Mouse (Mus musculus) layer of hippocampus, adult 2 months (tissue): ENCODE measurements around the gene Pmp22. TPM values are rescaled to one million over a fixed set of nuclear protein-coding genes. Genes with fewer than 3 reads are reported as not detected.

Experiments used
- DNase-seq, 2 experiments: peaks; one replicate each; pipeline ENCODE4 v3.0.0; 2022; ENCODE audit warnings: low spot score in 2 of 2
- H3K27ac ChIP-seq: fragments of 200-600 bp; 2 replicates; pipeline ENCODE4 v1.8.1; 2022
- H3K4me3 ChIP-seq: fragments of 200-600 bp; 2 replicates; pipeline ENCODE4 v1.8.1; 2022; ENCODE audit warnings: mild to moderate bottlenecking
- CTCF ChIP-seq: fragments of 200-600 bp; conservative IDR thresholded peaks from 2 replicates; pipeline ENCODE4 v1.8.1; 2022; ENCODE audit warnings: antibody characterized with exemption, mild to moderate bottlenecking, moderate library complexity
- total RNA-seq, 2 experiments: library from RNA; stranded (reverse); gene quantifications; 2 replicates each; pipeline ENCODE4 v1.2.3; 2021

The Pmp22 gene
- total RNA-seq, 2 experiments from 2014 or later: 17.9 to 21.4 TPM

DNA sequence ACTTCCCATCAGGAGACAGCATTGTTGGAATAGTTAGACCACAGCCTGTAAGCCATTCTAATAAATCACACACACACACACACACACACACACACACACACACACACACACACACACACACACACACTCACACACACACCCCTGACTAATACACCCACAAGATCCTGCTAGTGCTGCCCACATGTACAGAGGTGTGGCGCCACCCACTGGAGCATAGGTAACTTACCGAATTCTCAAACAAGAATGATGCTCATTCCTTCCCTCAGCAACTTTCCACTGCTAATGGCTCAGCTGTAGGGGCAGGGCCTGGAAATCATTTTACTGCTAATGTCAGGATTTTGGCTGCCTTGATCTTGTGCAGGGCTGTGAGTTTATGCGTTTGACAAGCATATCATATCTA, 46.5 kb downstream of the Pmp22 start:
- Histone ChIP-seq H3K27ac (no peak overlapping the region), H3K4me3 (no peak overlapping the region)
- TF ChIP-seq CTCF: peak; percentile 48
- DNase-seq: no peak

DNA sequence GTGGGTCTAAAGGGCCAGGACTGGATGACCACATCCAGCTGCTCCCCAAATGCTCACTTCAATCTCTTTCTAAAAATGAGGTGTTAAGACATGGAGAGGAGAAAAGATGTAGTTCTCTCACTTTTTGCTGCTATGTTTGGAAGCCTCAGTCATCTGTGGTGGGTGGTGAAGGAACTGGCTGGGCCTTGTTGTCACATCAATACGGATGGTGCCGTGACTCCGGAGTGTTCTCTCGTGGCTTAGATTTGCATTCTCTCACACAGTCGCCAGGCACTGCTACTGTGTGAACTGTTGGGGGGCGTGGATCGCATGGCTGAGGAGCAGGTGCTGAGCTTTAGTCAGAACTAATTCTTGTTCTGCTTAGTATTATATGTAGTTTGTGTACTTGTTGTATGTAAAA, 47.6 kb downstream of the Pmp22 start:
- no peak for TF ChIP-seq CTCF
- no peak overlapping the region for H3K27ac ChIP-seq
- H3K4me3 ChIP-seq: no peak overlapping the region
- no peak for DNase-seq

GRCm38 (mm10) chr11:63180262-63181101, 51.7 kb downstream of the Pmp22 start:
- TF ChIP-seq CTCF: no peak
- Histone ChIP-seq H3K27ac (no peak overlapping the region), H3K4me3 (no peak overlapping the region)
- no peak for DNase-seq

DNA sequence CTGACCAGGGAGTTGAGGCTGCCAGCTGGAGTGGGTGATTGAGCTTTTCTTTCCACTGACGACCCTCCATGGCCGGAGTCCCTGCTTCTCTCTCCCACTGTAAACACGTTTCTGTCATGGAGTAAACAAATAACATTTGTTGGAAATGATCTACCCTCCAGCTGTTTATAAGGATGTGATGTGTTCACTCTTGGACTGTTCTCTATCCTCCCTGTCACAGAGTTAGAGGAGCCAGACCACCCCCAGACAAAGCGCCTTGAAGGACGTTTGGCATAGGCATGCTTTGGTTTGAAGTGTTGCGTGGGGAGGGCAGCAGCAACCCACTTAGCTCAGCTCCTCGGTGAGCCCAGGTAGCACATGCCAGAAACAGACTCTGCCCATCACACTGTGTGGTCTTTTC, 60.0 kb downstream of the Pmp22 start:
- no peak for TF ChIP-seq CTCF
- no peak for DNase-seq
- Histone ChIP-seq H3K27ac (no peak overlapping the region), H3K4me3 (no peak overlapping the region)

- Histone ChIP-seq H3K4me3 (no peak overlapping the region), H3K27ac (no peak overlapping the region)
- no peak for DNase-seq
- TF ChIP-seq CTCF: no peak
Observed at GRCm38 (mm10) chr11:63198070-63198469, 69.3 kb downstream of the Pmp22 start.

DNA sequence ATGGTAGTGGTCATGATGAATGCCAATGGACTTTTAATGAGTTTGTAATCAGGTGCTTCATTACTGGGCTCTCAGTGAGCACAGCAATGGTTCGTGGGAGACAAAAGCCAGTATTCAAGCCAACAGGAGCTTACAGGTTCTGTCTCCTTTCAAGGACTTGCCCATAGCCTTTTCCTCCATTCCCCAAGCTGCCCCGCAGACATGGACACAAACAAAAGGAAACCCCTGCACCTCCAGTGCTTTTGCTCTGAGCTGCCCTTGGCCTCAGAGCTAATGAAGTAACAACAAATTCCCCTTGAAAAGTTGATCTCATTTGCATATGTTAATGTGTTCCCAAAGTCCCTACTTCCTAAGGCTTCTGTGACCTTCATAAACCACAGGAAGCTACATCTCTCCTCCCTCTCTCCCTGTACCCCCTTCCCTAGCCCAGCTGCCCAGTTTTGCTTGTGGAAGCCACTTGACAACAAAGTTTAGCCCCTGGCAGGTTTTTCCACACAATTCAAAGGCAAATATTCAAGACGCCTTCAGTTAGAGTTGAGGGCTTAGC, 73.3 kb downstream of the Pmp22 start:
- Histone ChIP-seq H3K4me3 (no peak overlapping the region), H3K27ac (no peak overlapping the region; the same call in 1 of the 2 replicates)
- no peak for DNase-seq
- no peak for TF ChIP-seq CTCF

Other genes starting within 250 kb of the Pmp22 start
- gene Tvp23b, start 249.5 kb upstream of the Pmp22 start, total RNA-seq: 10 to 100 TPM; 27.6 to 30.5 TPM
- not detected for gene Cdrt4, start 177.8 kb upstream of the Pmp22 start, total RNA-seq
- gene Tekt3, start 67.3 kb upstream of the Pmp22 start, total RNA-seq: under 1 TPM in 1 of 2 experiments, not detected in 1; 0.20 TPM